ENCODE assay signal across 18 mouse cellular contexts in genomic region chr9:121762248-121762647, GRCm38 (mm10). TPM values are rescaled to one million over a fixed set of nuclear protein-coding genes. Genes with fewer than 3 reads are reported as not detected.
DNase-seq lines count a peak whose midpoint lies in the region; ATAC-seq lines count a peak whose summit lies in the region.
"Had no signal": no experiment of that assay in that cellular context is flagged by ENCODE, and none has a peak within 500 bp of the region (broad histone marks: within the 10 kb centered on the region; RNA-seq: fewer than 3 reads in every experiment).

No protein-coding gene starts in this region.

- 0 out of 2 replicates have a peak overlapping the region, but pooled peaks have one; percentile 12 for H3K4me3 ChIP-seq in heart, embryonic 10.5 days
- no peak overlapping the region for H3K4me3 ChIP-seq in heart, embryonic 11.5 days (ENCODE audit: low read depth, low read length)
- H3K4me3 ChIP-seq in hindbrain, embryonic 13.5 days, result no peak overlapping the region
- H3K4me3 ChIP-seq in hindbrain, embryonic 12.5 days, result no peak overlapping the region

- 0 out of 2 replicates have a peak overlapping the region, but pooled peaks have one; percentile 97 for H3K27ac ChIP-seq in heart, embryonic 10.5 days
- no peak overlapping the region for H3K27ac ChIP-seq in heart, embryonic 11.5 days (ENCODE audit: low read depth, low read length)
- H3K27ac ChIP-seq in hindbrain, embryonic 13.5 days, result no peak overlapping the region
- no peak overlapping the region for H3K27ac ChIP-seq in hindbrain, embryonic 12.5 days
- H3K27ac ChIP-seq: embryonic facial prominence, embryonic 13.5 days; hindbrain, embryonic 14.5 days had no signal

- H3K4me1 ChIP-seq in heart, embryonic 10.5 days, result peaks cover 44% of the 10 kb centered on the region
- peaks cover 30% of the 10 kb centered on the region for H3K4me1 ChIP-seq in heart, embryonic 11.5 days (ENCODE audit: control insufficient read depth, insufficient read depth, low read length)
- peaks cover 50% of the 10 kb centered on the region for H3K4me1 ChIP-seq in hindbrain, embryonic 13.5 days (replicated peaks)
- H3K4me1 ChIP-seq in hindbrain, embryonic 12.5 days, result peaks cover 39% of the 10 kb centered on the region

- no peak overlapping the region for H3K4me2 ChIP-seq in heart, embryonic 11.5 days
- no peak overlapping the region for H3K4me2 ChIP-seq in hindbrain, embryonic 13.5 days
- no peak overlapping the region for H3K4me2 ChIP-seq in hindbrain, embryonic 12.5 days (replicated peaks)

- peaks cover 58% of the 10 kb centered on the region for H3K36me3 ChIP-seq in heart, embryonic 10.5 days
- H3K36me3 ChIP-seq in heart, embryonic 11.5 days (ENCODE audit: control insufficient read depth, insufficient read depth, low read length), result peaks cover 24% of the 10 kb centered on the region
- H3K36me3 ChIP-seq in hindbrain, embryonic 13.5 days, result peaks cover 49% of the 10 kb centered on the region
- H3K36me3 ChIP-seq in hindbrain, embryonic 12.5 days, result peaks cover 44% of the 10 kb centered on the region

- no peak overlapping the region for H3K9ac ChIP-seq in heart, embryonic 11.5 days (ENCODE audit: low read depth, low read length)
- H3K9ac ChIP-seq in hindbrain, embryonic 13.5 days, result peak overlapping the region; percentile 13; the same call in 1 of the 2 replicates
- H3K9ac ChIP-seq in hindbrain, embryonic 12.5 days, result no peak overlapping the region

- H3K9me3 ChIP-seq in heart, embryonic 10.5 days, result no peaks in the 10 kb centered on the region
- no peaks in the 10 kb centered on the region for H3K9me3 ChIP-seq in heart, embryonic 11.5 days (replicated peaks; ENCODE audit: control insufficient read depth, low read length)
- no peaks in the 10 kb centered on the region for H3K9me3 ChIP-seq in hindbrain, embryonic 13.5 days
- H3K9me3 ChIP-seq in hindbrain, embryonic 12.5 days (replicated peaks), result no peaks in the 10 kb centered on the region
- H3K9me3 ChIP-seq: embryonic facial prominence, embryonic 13.5 days had no signal

- ATAC-seq in heart, embryonic 11.5 days (replicated peaks; ENCODE audit: insufficient number of reproducible peaks, low FRiP score, low TSS enrichment), result no peak
- ATAC-seq in hindbrain, embryonic 13.5 days (ENCODE audit: low FRiP score), result no peak
- no peak for ATAC-seq in hindbrain, embryonic 12.5 days (ENCODE audit: low FRiP score)
- ATAC-seq: forebrain, embryonic 16.5 days; lung, postnatal 0 days had no signal

- 88% methylated on average over 10 of the region's 10 CpGs for WGBS in heart, embryonic 10.5 days
- 84% methylated on average over 10 of the region's 10 CpGs for WGBS in heart, embryonic 11.5 days (ENCODE audit: insufficient replicate concordance)
- 89% methylated on average over 10 of the region's 10 CpGs for WGBS in hindbrain, embryonic 13.5 days
- WGBS in hindbrain, embryonic 12.5 days, result 83% methylated on average over 10 of the region's 10 CpGs

- no peak for DNase-seq in heart, embryonic 10.5 days (ENCODE audit: low spot score)
- DNase-seq in urinary bladder, adult 2 months (ENCODE audit: low spot score), result peak; percentile 19
- DNase-seq in urinary bladder, postnatal 25 days (ENCODE audit: low spot score), result no peak
- DNase-seq in ovary, postnatal 14 days (ENCODE audit: low spot score), result no peak
- DNase-seq: cerebellum, adult 9-10 months; kidney, postnatal 4 days; layer of hippocampus, postnatal 36 days; liver; midbrain, embryonic 14.5 days; thymus, postnatal 14 days had no signal

- H3K27me3 ChIP-seq in heart, embryonic 10.5 days (ENCODE audit: insufficient read depth, poor library complexity, severe bottlenecking), result no peaks in the 10 kb centered on the region
- H3K27me3 ChIP-seq in heart, embryonic 11.5 days (ENCODE audit: control insufficient read depth, insufficient read depth, low read length), result no peaks in the 10 kb centered on the region; the same call in 1 of the 2 replicates
- no peaks in the 10 kb centered on the region for H3K27me3 ChIP-seq in hindbrain, embryonic 13.5 days
- H3K27me3 ChIP-seq in hindbrain, embryonic 12.5 days, result no peaks in the 10 kb centered on the region
- H3K27me3 ChIP-seq: embryonic facial prominence, embryonic 13.5 days had no signal

RNA-seq across cellular contexts. Expression of gene Zfp651, which starts 3.1 kb away (rescaled TPM):
- polyA plus RNA-seq in heart, embryonic 10.5 days (2016; fragmentation: Nextera tagmentation; extraction: Ambion mirVana), result 6.3 and 7.2 TPM in 2 replicates
- 7.1 and 7.8 TPM in 2 replicates for polyA plus RNA-seq in heart, embryonic 11.5 days (2014; fragmentation: Nextera tagmentation; extraction: Ambion mirVana)
- 11.5 and 13.3 TPM in 2 replicates for polyA plus RNA-seq in hindbrain, embryonic 13.5 days (2015; fragmentation: Nextera tagmentation; extraction: Ambion mirVana)
- polyA plus RNA-seq in hindbrain, embryonic 12.5 days (2016; fragmentation: Nextera tagmentation; extraction: Ambion mirVana), result 11.6 and 12.4 TPM in 2 replicates
- 55.2 and 76.1 TPM in 2 replicates for polyA plus RNA-seq in urinary bladder, adult 2 months (2012; rRNA removed)

RNA-seq across cellular contexts. Expression of gene Klhl40, which starts 15.2 kb away (rescaled TPM):
- polyA plus RNA-seq in heart, embryonic 10.5 days (2016; fragmentation: Nextera tagmentation; extraction: Ambion mirVana), result 0.36 and 0.38 TPM in 2 replicates
- 0.59 and 0.84 TPM in 2 replicates for polyA plus RNA-seq in heart, embryonic 11.5 days (2014; fragmentation: Nextera tagmentation; extraction: Ambion mirVana)
- polyA plus RNA-seq in hindbrain, embryonic 13.5 days (2015; fragmentation: Nextera tagmentation; extraction: Ambion mirVana), result 1.2 and 1.3 TPM in 2 replicates
- polyA plus RNA-seq in hindbrain, embryonic 12.5 days (2016; fragmentation: Nextera tagmentation; extraction: Ambion mirVana), result 0.48 and 2.7 TPM in 2 replicates
- polyA plus RNA-seq in urinary bladder, adult 2 months (2012; rRNA removed), result 0.07 and 0.10 TPM in 2 replicates

RNA-seq across cellular contexts. Expression of gene Hhatl, which starts 30.1 kb away (rescaled TPM):
- polyA plus RNA-seq in heart, embryonic 10.5 days (2016; fragmentation: Nextera tagmentation; extraction: Ambion mirVana), result 0.84 and 2.0 TPM in 2 replicates
- 3.6 and 4.8 TPM in 2 replicates for polyA plus RNA-seq in heart, embryonic 11.5 days (2014; fragmentation: Nextera tagmentation; extraction: Ambion mirVana)
- not detected in 2 replicates for polyA plus RNA-seq in hindbrain, embryonic 13.5 days (2015; fragmentation: Nextera tagmentation; extraction: Ambion mirVana)
- 0.13 and 0.15 TPM in 2 replicates for polyA plus RNA-seq in hindbrain, embryonic 12.5 days (2016; fragmentation: Nextera tagmentation; extraction: Ambion mirVana)
- polyA plus RNA-seq in urinary bladder, adult 2 months (2012; rRNA removed), result 1.9 and 3.0 TPM in 2 replicates
- polyA plus RNA-seq: forebrain, embryonic 16.5 days; hindbrain, embryonic 14.5 days; kidney, embryonic 14.5 days had no signal

RNA-seq across cellular contexts. Expression of gene Nktr, which starts 43.3 kb away (rescaled TPM):
- polyA plus RNA-seq in heart, embryonic 10.5 days (2016; fragmentation: Nextera tagmentation; extraction: Ambion mirVana), result 48.7 and 49.8 TPM in 2 replicates
- polyA plus RNA-seq in heart, embryonic 11.5 days (2014; fragmentation: Nextera tagmentation; extraction: Ambion mirVana), result 46.8 and 64.6 TPM in 2 replicates
- 64.6 and 67.4 TPM in 2 replicates for polyA plus RNA-seq in hindbrain, embryonic 13.5 days (2015; fragmentation: Nextera tagmentation; extraction: Ambion mirVana)
- polyA plus RNA-seq in hindbrain, embryonic 12.5 days (2016; fragmentation: Nextera tagmentation; extraction: Ambion mirVana), result 77.5 and 85.3 TPM in 2 replicates
- 89.1 and 120 TPM in 2 replicates for polyA plus RNA-seq in urinary bladder, adult 2 months (2012; rRNA removed)

RNA-seq across cellular contexts. Expression of gene Ss18l2, which starts 52.1 kb away (rescaled TPM):
- 115 and 138 TPM in 2 replicates for polyA plus RNA-seq in heart, embryonic 10.5 days (2016; fragmentation: Nextera tagmentation; extraction: Ambion mirVana)
- polyA plus RNA-seq in heart, embryonic 11.5 days (2014; fragmentation: Nextera tagmentation; extraction: Ambion mirVana), result 153 and 161 TPM in 2 replicates
- 162 and 166 TPM in 2 replicates for polyA plus RNA-seq in hindbrain, embryonic 13.5 days (2015; fragmentation: Nextera tagmentation; extraction: Ambion mirVana)
- 103 and 130 TPM in 2 replicates for polyA plus RNA-seq in hindbrain, embryonic 12.5 days (2016; fragmentation: Nextera tagmentation; extraction: Ambion mirVana)
- polyA plus RNA-seq in urinary bladder, adult 2 months (2012; rRNA removed), result 44.2 and 46.8 TPM in 2 replicates
